Mouse (Mus musculus): Measurements from ENCODE around the gene Ttc7b. TPM values are rescaled to one million over a fixed set of nuclear protein-coding genes. Genes with fewer than 3 reads are reported as not detected.

Ttc7b gene
- polyA plus RNA-seq, 1 experiment from 2014 or later: 2.4 TPM

- no peaks in the 10 kb centered on the region for H3K4me1 ChIP-seq (replicated peaks; ENCODE audit: control insufficient read depth, insufficient read depth)
- TF ChIP-seq CTCF (IDR thresholded peaks at IDR 0.05; ENCODE audit: low read depth) (no peak), EP300 (optimal IDR thresholded peaks at IDR 0.05) (no peak)
- no peaks in the 10 kb centered on the region for H3K36me3 ChIP-seq (ENCODE audit: control insufficient read depth, insufficient read depth, low read length)
- whole genome bisulfite sequencing: 51% methylated on average over 3 of the region's 3 CpGs
- H3K27ac ChIP-seq (replicated peaks): 0 out of 2 replicates have a peak overlapping the region, but pooled peaks have one; percentile 13
- H3K9ac ChIP-seq (ENCODE audit: low read length): no peak overlapping the region
- DNase-seq (ENCODE audit: low spot score) (no peak), ATAC-seq (ENCODE audit: low FRiP score, low TSS enrichment) (no peak)
- no peaks in the 10 kb centered on the region for H3K27me3 ChIP-seq (ENCODE audit: control insufficient read depth, insufficient read depth, low read length)
- H3K4me3 ChIP-seq (ENCODE audit: low read depth, low read length): no peak overlapping the region
- H3K4me2 ChIP-seq (replicated peaks; ENCODE audit: low read depth): no peak overlapping the region
- no peaks in the 10 kb centered on the region for H3K9me3 ChIP-seq (ENCODE audit: control insufficient read depth, low read length)
Measured at GRCm38 (mm10) chr12:100393109-100393508, 127.5 kb downstream of the Ttc7b start.

- Histone ChIP-seq H3K27me3 (ENCODE audit: control insufficient read depth, insufficient read depth, low read length) (no peaks in the 10 kb centered on the region), H3K9me3 (ENCODE audit: control insufficient read depth, low read length) (no peaks in the 10 kb centered on the region), H3K4me2 (replicated peaks; ENCODE audit: low read depth) (no peak overlapping the region), H3K4me1 (replicated peaks; ENCODE audit: control insufficient read depth, insufficient read depth) (no peaks in the 10 kb centered on the region), H3K9ac (ENCODE audit: low read length) (no peak overlapping the region), H3K4me3 (ENCODE audit: low read depth, low read length) (no peak overlapping the region), H3K36me3 (ENCODE audit: control insufficient read depth, insufficient read depth, low read length) (no peaks in the 10 kb centered on the region), H3K27ac (replicated peaks) (no peak overlapping the region)
- WGBS: 56% methylated on average over 5 of the region's 5 CpGs
- ATAC-seq (ENCODE audit: low FRiP score, low TSS enrichment) (0 out of 2 replicates have a peak, but pooled peaks have one; percentile 55), DNase-seq (ENCODE audit: low spot score) (no peak)
- TF ChIP-seq CTCF (IDR thresholded peaks at IDR 0.05; ENCODE audit: low read depth) (no peak), EP300 (optimal IDR thresholded peaks at IDR 0.05) (no peak)
Measured at GRCm38 (mm10) chr12:100392466-100392865, 128.2 kb downstream of the Ttc7b start.

- no peaks in the 10 kb centered on the region for H3K9me3 ChIP-seq (ENCODE audit: control insufficient read depth, low read length)
- DNase-seq (ENCODE audit: low spot score) (no peak), ATAC-seq (ENCODE audit: low FRiP score, low TSS enrichment) (peak; percentile 54; the same call in 1 of the 2 replicates)
- no peaks in the 10 kb centered on the region for H3K4me1 ChIP-seq (replicated peaks; ENCODE audit: control insufficient read depth, insufficient read depth)
- no peak overlapping the region for H3K9ac ChIP-seq (ENCODE audit: low read length)
- TF ChIP-seq CTCF (IDR thresholded peaks at IDR 0.05; ENCODE audit: low read depth): no peak
- no peak for TF ChIP-seq EP300 (optimal IDR thresholded peaks at IDR 0.05)
- H3K27me3 ChIP-seq (ENCODE audit: control insufficient read depth, insufficient read depth, low read length): no peaks in the 10 kb centered on the region
- 85% methylated on average over 9 of the region's 9 CpGs for WGBS
- no peak overlapping the region for H3K4me3 ChIP-seq (ENCODE audit: low read depth, low read length)
- no peak overlapping the region for H3K27ac ChIP-seq (replicated peaks)
- no peaks in the 10 kb centered on the region for H3K36me3 ChIP-seq (ENCODE audit: control insufficient read depth, insufficient read depth, low read length)
- H3K4me2 ChIP-seq (replicated peaks; ENCODE audit: low read depth): no peak overlapping the region
Measured at GRCm38 (mm10) chr12:100391890-100392289, 128.7 kb downstream of the Ttc7b start.

GRCm38 (mm10) chr12:100389878-100390710 lies 130.5 kb downstream of the Ttc7b start:
- Histone ChIP-seq H3K4me3 (ENCODE audit: low read depth, low read length) (no peak overlapping the region), H3K9me3 (ENCODE audit: control insufficient read depth, low read length) (no peaks in the 10 kb centered on the region), H3K9ac (ENCODE audit: low read length) (no peak overlapping the region), H3K27ac (replicated peaks) (no peak overlapping the region), H3K36me3 (ENCODE audit: control insufficient read depth, insufficient read depth, low read length) (no peaks in the 10 kb centered on the region), H3K4me2 (replicated peaks; ENCODE audit: low read depth) (no peak overlapping the region), H3K4me1 (replicated peaks; ENCODE audit: control insufficient read depth, insufficient read depth) (no peaks in the 10 kb centered on the region), H3K27me3 (ENCODE audit: control insufficient read depth, insufficient read depth, low read length) (no peaks in the 10 kb centered on the region)
- DNase-seq (ENCODE audit: low spot score) (no peak), ATAC-seq (ENCODE audit: low FRiP score, low TSS enrichment) (no peak)
- TF ChIP-seq CTCF (IDR thresholded peaks at IDR 0.05; ENCODE audit: low read depth) (no peak), EP300 (optimal IDR thresholded peaks at IDR 0.05) (no peak)
- WGBS: 82% methylated on average over 12 of the region's 12 CpGs

GRCm38 (mm10) chr12:100386259-100386658 lies 134.4 kb downstream of the Ttc7b start:
- no peak for ATAC-seq (ENCODE audit: low FRiP score, low TSS enrichment)
- Histone ChIP-seq H3K36me3 (ENCODE audit: control insufficient read depth, insufficient read depth, low read length) (peaks cover 4% of the 10 kb centered on the region; the same call in 1 of the 2 replicates), H3K4me2 (replicated peaks; ENCODE audit: low read depth) (no peak overlapping the region), H3K4me1 (replicated peaks; ENCODE audit: control insufficient read depth, insufficient read depth) (no peaks in the 10 kb centered on the region), H3K27ac (replicated peaks) (no peak overlapping the region), H3K9ac (ENCODE audit: low read length) (no peak overlapping the region), H3K9me3 (ENCODE audit: control insufficient read depth, low read length) (no peaks in the 10 kb centered on the region), H3K27me3 (ENCODE audit: control insufficient read depth, insufficient read depth, low read length) (no peaks in the 10 kb centered on the region), H3K4me3 (ENCODE audit: low read depth, low read length) (no peak overlapping the region)
- DNase-seq (ENCODE audit: low spot score): no peak
- TF ChIP-seq EP300 (optimal IDR thresholded peaks at IDR 0.05) (no peak), CTCF (IDR thresholded peaks at IDR 0.05; ENCODE audit: low read depth) (no peak)
- WGBS: 55% methylated on average over 3 of the region's 3 CpGs

GRCm38 (mm10) chr12:100382526-100382925 lies 138.1 kb downstream of the Ttc7b start:
- TF ChIP-seq EP300 (optimal IDR thresholded peaks at IDR 0.05) (no peak), CTCF (IDR thresholded peaks at IDR 0.05; ENCODE audit: low read depth) (no peak)
- DNase-seq (ENCODE audit: low spot score): no peak
- no peak overlapping the region for H3K9ac ChIP-seq (ENCODE audit: low read length)
- no peaks in the 10 kb centered on the region for H3K9me3 ChIP-seq (ENCODE audit: control insufficient read depth, low read length)
- no peak for ATAC-seq (ENCODE audit: low FRiP score, low TSS enrichment)
- no peak overlapping the region for H3K4me3 ChIP-seq (ENCODE audit: low read depth, low read length)
- no peaks in the 10 kb centered on the region for H3K27me3 ChIP-seq (ENCODE audit: control insufficient read depth, insufficient read depth, low read length)
- H3K4me2 ChIP-seq (replicated peaks; ENCODE audit: low read depth): no peak overlapping the region
- H3K27ac ChIP-seq (replicated peaks): no peak overlapping the region
- H3K36me3 ChIP-seq (ENCODE audit: control insufficient read depth, insufficient read depth, low read length): peaks cover 4% of the 10 kb centered on the region; the same call in 1 of the 2 replicates
- no peaks in the 10 kb centered on the region for H3K4me1 ChIP-seq (replicated peaks; ENCODE audit: control insufficient read depth, insufficient read depth)
